Comparison of ENCODE assay signal across 8 mouse cellular contexts in the genomic region with DNA sequence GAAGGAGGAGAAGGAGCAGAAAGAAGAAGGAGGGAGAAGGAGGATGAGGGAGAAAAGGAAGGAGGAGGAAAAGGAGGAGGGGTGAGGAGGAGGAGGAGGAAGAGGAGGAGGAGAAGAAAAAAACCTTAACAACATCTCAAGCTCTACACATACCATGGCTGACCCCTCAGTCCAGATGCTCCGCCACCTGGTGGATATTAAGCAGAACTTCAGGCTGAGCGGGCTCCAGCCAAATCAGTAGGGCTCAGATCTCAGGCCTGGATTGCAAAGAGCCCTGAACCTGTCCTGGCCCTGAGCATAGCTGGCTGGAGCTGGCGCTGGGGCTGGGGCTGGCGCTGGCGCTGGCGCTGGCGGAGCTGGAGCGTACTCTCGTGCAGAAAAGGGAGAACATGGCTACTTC. TPM values are rescaled to one million over a fixed set of nuclear protein-coding genes. Genes with fewer than 3 reads are reported as not detected.
DNase-seq lines count a peak whose midpoint lies in the region; ATAC-seq and TF ChIP-seq lines count a peak whose summit lies in the region.

No protein-coding gene starts in this region.

- no peak for TF ChIP-seq EP300 in liver, postnatal 0 days (IDR thresholded peaks at IDR 0.05; ENCODE audit: low read depth)

- peak; percentile 59 for DNase-seq in CD4-positive helper T cell, adult 2 months (ENCODE audit: low read depth, low spot score)
- peak; percentile 60 for DNase-seq in WW6 (ENCODE audit: low read depth, low spot score)
- peak; percentile 66 to 80 for DNase-seq in heart, adult 18-20 months
- peak; percentile 76 for DNase-seq in kidney, adult 11 months
- DNase-seq in liver, postnatal 0 days = peak; percentile 73
- peak; percentile 61 for DNase-seq in thymus, postnatal 25 days

- peak; percentile 98 for ATAC-seq in common myeloid progenitor, adult 5-6 weeks (replicated peaks; ENCODE audit: low read depth, poor library complexity, severe bottlenecking)
- peak; percentile 56 for ATAC-seq in liver, postnatal 0 days
- ATAC-seq in neural tube, embryonic 15.5 days (ENCODE audit: low FRiP score) = peak; percentile 79

- peaks cover 5% of the 10 kb centered on the region for H3K4me1 ChIP-seq in liver, postnatal 0 days (ENCODE audit: insufficient read depth)
- H3K4me1 ChIP-seq in neural tube, embryonic 15.5 days = peaks cover 3% of the 10 kb centered on the region; the same call in 1 of the 2 replicates

- 6% methylated on average over 9 of the region's 9 CpGs for WGBS in liver, postnatal 0 days (ENCODE audit: insufficient replicate concordance)
- 7% methylated on average over 9 of the region's 9 CpGs for WGBS in neural tube, embryonic 15.5 days

- H3K9me3 ChIP-seq in liver, postnatal 0 days (ENCODE audit: low read length) = no peaks in the 10 kb centered on the region
- no peaks in the 10 kb centered on the region for H3K9me3 ChIP-seq in neural tube, embryonic 15.5 days (replicated peaks)

- H3K4me2 ChIP-seq in liver, postnatal 0 days (ENCODE audit: low read depth, low read length) = no peak overlapping the region
- H3K4me2 ChIP-seq in neural tube, embryonic 15.5 days = peak overlapping the region; percentile 11; the same call in 1 of the 2 replicates

- no peak overlapping the region for H3K27ac ChIP-seq in liver, postnatal 0 days (ENCODE audit: low read depth)
- H3K27ac ChIP-seq in neural tube, embryonic 15.5 days (replicated peaks) = no peak overlapping the region

- no peaks in the 10 kb centered on the region for H3K27me3 ChIP-seq in liver, postnatal 0 days (ENCODE audit: insufficient read depth, low read length)
- no peaks in the 10 kb centered on the region for H3K27me3 ChIP-seq in neural tube, embryonic 15.5 days (replicated peaks)

- H3K9ac ChIP-seq in liver, postnatal 0 days (replicated peaks) = no peak overlapping the region
- H3K9ac ChIP-seq in neural tube, embryonic 15.5 days (replicated peaks) = no peak overlapping the region

- no peak overlapping the region for H3K4me3 ChIP-seq in liver, postnatal 0 days (ENCODE audit: low read depth, low read length)
- H3K4me3 ChIP-seq in neural tube, embryonic 15.5 days (replicated peaks) = no peak overlapping the region

- H3K36me3 ChIP-seq in liver, postnatal 0 days (replicated peaks; ENCODE audit: insufficient read depth, low read length) = no peaks in the 10 kb centered on the region
- H3K36me3 ChIP-seq in neural tube, embryonic 15.5 days = peaks cover under 1% of the 10 kb centered on the region; the same call in 1 of the 2 replicates

- TF ChIP-seq CTCF in liver, postnatal 0 days (IDR thresholded peaks at IDR 0.05; ENCODE audit: low read depth) = peak; percentile 88

RNA-seq across cellular contexts. Expression of gene Efna3, which starts 14.7 kb away (rescaled TPM):
- not detected in 2 replicates for total RNA-seq in common myeloid progenitor, adult 5-6 weeks (2017)
- not detected for total RNA-seq in heart, adult 18-20 months (2021)
- polyA plus RNA-seq in liver, postnatal 0 days (2015; fragmentation: Nextera tagmentation; extraction: Ambion mirVana) = not detected in 2 replicates
- polyA plus RNA-seq in neural tube, embryonic 15.5 days (2015; fragmentation: Nextera tagmentation; extraction: Ambion mirVana) = 95.8 and 107 TPM in 2 replicates

RNA-seq across cellular contexts. Expression of gene Efna1, which starts 27.1 kb away (rescaled TPM):
- total RNA-seq in common myeloid progenitor, adult 5-6 weeks (2017) = not detected in 2 replicates
- 10 to 100 TPM; 22.5 to 23.8 TPM for total RNA-seq in heart, adult 18-20 months (2021)
- polyA plus RNA-seq in liver, postnatal 0 days (2015; fragmentation: Nextera tagmentation; extraction: Ambion mirVana) = 22.1 and 27.8 TPM in 2 replicates
- polyA plus RNA-seq in neural tube, embryonic 15.5 days (2015; fragmentation: Nextera tagmentation; extraction: Ambion mirVana) = 9.7 and 16.5 TPM in 2 replicates

RNA-seq across cellular contexts. Expression of gene Efna4, which starts 29.7 kb away (rescaled TPM):
- total RNA-seq in common myeloid progenitor, adult 5-6 weeks (2017) = 1.7 and 3.8 TPM in 2 replicates
- under 1 TPM in 1 of 2 experiments, not detected in 1; 0.28 TPM for total RNA-seq in heart, adult 18-20 months (2021)
- polyA plus RNA-seq in liver, postnatal 0 days (2015; fragmentation: Nextera tagmentation; extraction: Ambion mirVana) = 0.36 and 0.56 TPM in 2 replicates
- 3.0 and 5.9 TPM in 2 replicates for polyA plus RNA-seq in neural tube, embryonic 15.5 days (2015; fragmentation: Nextera tagmentation; extraction: Ambion mirVana)

RNA-seq across cellular contexts. Expression of gene Slc50a1, which starts 37.7 kb away (rescaled TPM):
- total RNA-seq in common myeloid progenitor, adult 5-6 weeks (2017) = 32.5 and 65.3 TPM in 2 replicates
- total RNA-seq in heart, adult 18-20 months (2021) = 10 to 100 TPM; 15.6 to 21.6 TPM
- 18.3 and 19.6 TPM in 2 replicates for polyA plus RNA-seq in liver, postnatal 0 days (2015; fragmentation: Nextera tagmentation; extraction: Ambion mirVana)
- 40.9 and 49.3 TPM in 2 replicates for polyA plus RNA-seq in neural tube, embryonic 15.5 days (2015; fragmentation: Nextera tagmentation; extraction: Ambion mirVana)

RNA-seq across cellular contexts. Expression of gene Adam15, which starts 41.7 kb away (rescaled TPM):
- total RNA-seq in common myeloid progenitor, adult 5-6 weeks (2017) = 34.0 and 35.2 TPM in 2 replicates
- 10 to 100 TPM; 45.5 to 47.0 TPM for total RNA-seq in heart, adult 18-20 months (2021)
- 9.1 and 9.2 TPM in 2 replicates for polyA plus RNA-seq in liver, postnatal 0 days (2015; fragmentation: Nextera tagmentation; extraction: Ambion mirVana)
- 69.9 and 71.9 TPM in 2 replicates for polyA plus RNA-seq in neural tube, embryonic 15.5 days (2015; fragmentation: Nextera tagmentation; extraction: Ambion mirVana)

Comparison
In these comparisons a context has a peak if more than half of its experiments do, and no peak if none do; other contexts are left out.
1. RNA of gene Efna1, which starts 27.1 kb away (total RNA-seq): 22.5 to 23.8 TPM in heart, adult 18-20 months; not detected in common myeloid progenitor, adult 5-6 weeks; every median in the first group is over 10 times any median in the second.
2. Peak in every context shown above with its lines, with median percentiles within 50 percentile points of each other: DNase-seq and ATAC-seq.